Mouse (Mus musculus): Measurements from ENCODE around the gene Prss36. TPM values are rescaled to one million over a fixed set of nuclear protein-coding genes. Genes with fewer than 3 reads are reported as not detected.
A peak's percentile ranks its signal among the peaks of the same experiment; 100 is the strongest.

The Prss36 gene
- polyA plus RNA-seq, 1 experiment from 2014 or later: 8.2 TPM

DNA sequence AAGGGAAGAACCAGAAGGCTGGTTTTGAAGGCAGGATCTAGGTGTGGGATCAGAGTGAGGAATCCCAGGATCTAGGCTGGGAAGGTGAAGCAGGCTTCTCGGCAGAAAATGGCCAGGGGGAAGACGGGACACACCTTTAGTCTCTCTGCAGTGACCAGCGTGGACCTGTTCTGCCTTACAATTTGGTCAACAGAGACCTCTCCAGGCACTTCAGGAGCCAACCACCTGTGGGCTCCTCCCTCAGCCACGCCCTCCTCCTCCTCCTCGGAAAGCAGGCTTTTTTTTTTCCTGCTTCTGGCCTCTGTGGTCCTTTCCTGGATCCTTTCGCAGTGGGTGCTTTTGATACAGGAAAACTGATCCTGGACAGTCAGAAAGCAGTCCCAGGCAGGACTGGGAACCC, 16.6 kb downstream of the Prss36 start, which contains the start of gene Prss8:
TSS of gene Prss8 (minus strand) at position 182 of the 400 bp plus-strand sequence.
- Histone ChIP-seq H3K36me3 (ENCODE audit: control insufficient read depth, insufficient read depth, low read length) (peaks cover 7% of the 10 kb centered on the region; the same call in 1 of the 2 replicates), H3K27me3 (ENCODE audit: control insufficient read depth, insufficient read depth, low read length) (no peaks in the 10 kb centered on the region), H3K9me3 (ENCODE audit: control insufficient read depth, low read depth, low read length) (no peaks in the 10 kb centered on the region), H3K4me3 (ENCODE audit: low read depth, low read length) (peak within 1 kb of the TSS; percentile 42), H3K4me1 (ENCODE audit: control insufficient read depth, insufficient read depth, low read length) (peaks cover 29% of the 10 kb centered on the region), H3K4me2 (replicated peaks; ENCODE audit: low read depth, low read length) (peak within 1 kb of the TSS; percentile 33), H3K9ac (replicated peaks; ENCODE audit: low read depth, low read length) (peak within 1 kb of the TSS; percentile 60), H3K27ac (ENCODE audit: low read length) (peak within 1 kb of the TSS; percentile 92)
- ATAC-seq (ENCODE audit: insufficient number of reproducible peaks, insufficient read depth, low FRiP score, low read depth): peak; percentile 35; the same call in 1 of the 2 replicates
- 13% methylated on average over 6 of the region's 6 CpGs for WGBS

- H3K9me3 ChIP-seq (ENCODE audit: control insufficient read depth, low read depth, low read length): no peaks in the 10 kb centered on the region
- H3K27ac ChIP-seq (ENCODE audit: low read length): no peak overlapping the region
- no peaks in the 10 kb centered on the region for H3K27me3 ChIP-seq (ENCODE audit: control insufficient read depth, insufficient read depth, low read length)
- 42% methylated on average over 5 of the region's 5 CpGs for WGBS
- peak overlapping the region; percentile 42 for H3K4me3 ChIP-seq (ENCODE audit: low read depth, low read length)
- ATAC-seq (ENCODE audit: insufficient number of reproducible peaks, insufficient read depth, low FRiP score, low read depth): no peak
- peaks cover 17% of the 10 kb centered on the region for H3K4me1 ChIP-seq (ENCODE audit: control insufficient read depth, insufficient read depth, low read length)
- peak overlapping the region; percentile 33 for H3K4me2 ChIP-seq (replicated peaks; ENCODE audit: low read depth, low read length)
- peaks cover 11% of the 10 kb centered on the region for H3K36me3 ChIP-seq (ENCODE audit: control insufficient read depth, insufficient read depth, low read length)
- peak overlapping the region; percentile 60 for H3K9ac ChIP-seq (replicated peaks; ENCODE audit: low read depth, low read length)
Measured at GRCm38 (mm10) chr7:127928596-127928995, 17.9 kb downstream of the Prss36 start.

GRCm38 (mm10) chr7:127927726-127928125, 18.8 kb downstream of the Prss36 start:
- Histone ChIP-seq H3K4me3 (ENCODE audit: low read depth, low read length) (peak overlapping the region; percentile 42; the same call in 1 of the 2 replicates), H3K9me3 (ENCODE audit: control insufficient read depth, low read depth, low read length) (no peaks in the 10 kb centered on the region), H3K4me1 (ENCODE audit: control insufficient read depth, insufficient read depth, low read length) (peaks cover 17% of the 10 kb centered on the region), H3K27me3 (ENCODE audit: control insufficient read depth, insufficient read depth, low read length) (no peaks in the 10 kb centered on the region), H3K9ac (replicated peaks; ENCODE audit: low read depth, low read length) (no peak overlapping the region), H3K36me3 (ENCODE audit: control insufficient read depth, insufficient read depth, low read length) (peaks cover 11% of the 10 kb centered on the region), H3K27ac (ENCODE audit: low read length) (no peak overlapping the region), H3K4me2 (replicated peaks; ENCODE audit: low read depth, low read length) (peak overlapping the region; percentile 33)
- ATAC-seq (ENCODE audit: insufficient number of reproducible peaks, insufficient read depth, low FRiP score, low read depth): no peak
- WGBS: 80% methylated on average over 11 of the region's 11 CpGs

- H3K27me3 ChIP-seq (ENCODE audit: control insufficient read depth, insufficient read depth, low read length): no peaks in the 10 kb centered on the region
- peaks cover 11% of the 10 kb centered on the region for H3K4me1 ChIP-seq (ENCODE audit: control insufficient read depth, insufficient read depth, low read length)
- 79% methylated on average over 11 of the region's 11 CpGs for WGBS
- H3K9ac ChIP-seq (replicated peaks; ENCODE audit: low read depth, low read length): no peak overlapping the region
- H3K4me3 ChIP-seq (ENCODE audit: low read depth, low read length): no peak overlapping the region
- peaks cover 11% of the 10 kb centered on the region for H3K36me3 ChIP-seq (ENCODE audit: control insufficient read depth, insufficient read depth, low read length)
- peak overlapping the region; percentile 91; the same call in 1 of the 2 replicates for H3K27ac ChIP-seq (ENCODE audit: low read length)
- no peak for ATAC-seq (ENCODE audit: insufficient number of reproducible peaks, insufficient read depth, low FRiP score, low read depth)
- H3K9me3 ChIP-seq (ENCODE audit: control insufficient read depth, low read depth, low read length): no peaks in the 10 kb centered on the region
- no peak overlapping the region for H3K4me2 ChIP-seq (replicated peaks; ENCODE audit: low read depth, low read length)
Measured at GRCm38 (mm10) chr7:127926846-127927245, 19.7 kb downstream of the Prss36 start.

- H3K4me2 ChIP-seq (replicated peaks; ENCODE audit: low read depth, low read length): no peak overlapping the region
Measured at GRCm38 (mm10) chr7:127926066-127926465, 20.5 kb downstream of the Prss36 start.

GRCm38 (mm10) chr7:127925252-127925651, 21.3 kb downstream of the Prss36 start:
- Histone ChIP-seq H3K27ac (ENCODE audit: low read length) (peak overlapping the region; percentile 91), H3K27me3 (ENCODE audit: control insufficient read depth, insufficient read depth, low read length) (no peaks in the 10 kb centered on the region), H3K4me3 (ENCODE audit: low read depth, low read length) (no peak overlapping the region), H3K4me2 (replicated peaks; ENCODE audit: low read depth, low read length) (no peak overlapping the region), H3K36me3 (ENCODE audit: control insufficient read depth, insufficient read depth, low read length) (peaks cover 13% of the 10 kb centered on the region), H3K4me1 (ENCODE audit: control insufficient read depth, insufficient read depth, low read length) (0 out of 2 replicates have a peak, but pooled peaks cover 3% of the 10 kb centered on the region), H3K9ac (replicated peaks; ENCODE audit: low read depth, low read length) (no peak overlapping the region), H3K9me3 (ENCODE audit: control insufficient read depth, low read depth, low read length) (no peaks in the 10 kb centered on the region)
- 71% methylated on average over 5 of the region's 5 CpGs for WGBS
- ATAC-seq (ENCODE audit: insufficient number of reproducible peaks, insufficient read depth, low FRiP score, low read depth): peak; percentile 84

More at GRCm38 (mm10) chr7:127926066-127926465, 20.5 kb downstream of the Prss36 start:
- WGBS: 76% methylated on average over 8 of the region's 8 CpGs
- H3K4me3 ChIP-seq (ENCODE audit: low read depth, low read length): no peak overlapping the region
- H3K9ac ChIP-seq (replicated peaks; ENCODE audit: low read depth, low read length): no peak overlapping the region
- H3K9me3 ChIP-seq (ENCODE audit: control insufficient read depth, low read depth, low read length): no peaks in the 10 kb centered on the region
- peak overlapping the region; percentile 91 for H3K27ac ChIP-seq (ENCODE audit: low read length)
- ATAC-seq (ENCODE audit: insufficient number of reproducible peaks, insufficient read depth, low FRiP score, low read depth): no peak
- 0 out of 2 replicates have a peak, but pooled peaks cover 3% of the 10 kb centered on the region for H3K4me1 ChIP-seq (ENCODE audit: control insufficient read depth, insufficient read depth, low read length)
- no peaks in the 10 kb centered on the region for H3K27me3 ChIP-seq (ENCODE audit: control insufficient read depth, insufficient read depth, low read length)
- H3K36me3 ChIP-seq (ENCODE audit: control insufficient read depth, insufficient read depth, low read length): peaks cover 11% of the 10 kb centered on the region

DNA sequence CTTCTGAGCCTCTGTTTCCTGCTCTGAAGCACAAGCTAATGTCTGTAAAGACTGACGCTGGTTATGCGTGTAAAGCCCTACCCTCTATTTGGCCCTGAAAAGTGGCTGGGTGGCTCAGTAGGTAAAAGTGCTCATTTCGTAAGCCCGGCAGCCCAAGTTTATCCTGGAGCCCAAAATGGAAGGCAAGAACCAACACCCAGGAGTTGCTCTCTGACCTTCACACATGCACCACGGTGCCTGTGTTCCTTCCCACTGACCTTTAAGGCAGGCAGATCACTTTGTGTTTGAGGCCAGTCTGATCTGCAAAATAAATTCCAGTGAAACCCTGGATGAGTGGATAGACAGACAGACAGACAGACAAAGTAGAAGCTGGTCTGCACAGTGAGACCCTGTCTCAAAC, 22.8 kb downstream of the Prss36 start:
- no peak overlapping the region for H3K4me3 ChIP-seq (ENCODE audit: low read depth, low read length)
- H3K36me3 ChIP-seq (ENCODE audit: control insufficient read depth, insufficient read depth, low read length): peaks cover 14% of the 10 kb centered on the region
- no peak overlapping the region for H3K4me2 ChIP-seq (replicated peaks; ENCODE audit: low read depth, low read length)
- 0 out of 2 replicates have a peak, but pooled peaks cover 3% of the 10 kb centered on the region for H3K4me1 ChIP-seq (ENCODE audit: control insufficient read depth, insufficient read depth, low read length)
- H3K27me3 ChIP-seq (ENCODE audit: control insufficient read depth, insufficient read depth, low read length): no peaks in the 10 kb centered on the region
- peak overlapping the region; percentile 91; the same call in 1 of the 2 replicates for H3K27ac ChIP-seq (ENCODE audit: low read length)
- H3K9me3 ChIP-seq (ENCODE audit: control insufficient read depth, low read depth, low read length): no peaks in the 10 kb centered on the region
- H3K9ac ChIP-seq (replicated peaks; ENCODE audit: low read depth, low read length): 0 out of 2 replicates have a peak overlapping the region, but pooled peaks have one; percentile 0
- 83% methylated on average over 5 of the region's 5 CpGs for WGBS
- ATAC-seq (ENCODE audit: insufficient number of reproducible peaks, insufficient read depth, low FRiP score, low read depth): no peak

GRCm38 (mm10) chr7:127922451-127923275, 23.9 kb downstream of the Prss36 start:
- Histone ChIP-seq H3K4me1 (ENCODE audit: control insufficient read depth, insufficient read depth, low read length) (0 out of 2 replicates have a peak, but pooled peaks cover 3% of the 10 kb centered on the region), H3K4me2 (replicated peaks; ENCODE audit: low read depth, low read length) (no peak overlapping the region), H3K36me3 (ENCODE audit: control insufficient read depth, insufficient read depth, low read length) (peaks cover 14% of the 10 kb centered on the region), H3K27ac (ENCODE audit: low read length) (peak overlapping the region; percentile 59; the same call in 1 of the 2 replicates), H3K9ac (replicated peaks; ENCODE audit: low read depth, low read length) (no peak overlapping the region), H3K4me3 (ENCODE audit: low read depth, low read length) (no peak overlapping the region), H3K9me3 (ENCODE audit: control insufficient read depth, low read depth, low read length) (no peaks in the 10 kb centered on the region), H3K27me3 (ENCODE audit: control insufficient read depth, insufficient read depth, low read length) (no peaks in the 10 kb centered on the region)
- WGBS: 65% methylated on average over 6 of the region's 6 CpGs
- ATAC-seq (ENCODE audit: insufficient number of reproducible peaks, insufficient read depth, low FRiP score, low read depth): no peak
